Comparison of ENCODE assay signal across 1 mouse cellular context in the genomic region with DNA sequence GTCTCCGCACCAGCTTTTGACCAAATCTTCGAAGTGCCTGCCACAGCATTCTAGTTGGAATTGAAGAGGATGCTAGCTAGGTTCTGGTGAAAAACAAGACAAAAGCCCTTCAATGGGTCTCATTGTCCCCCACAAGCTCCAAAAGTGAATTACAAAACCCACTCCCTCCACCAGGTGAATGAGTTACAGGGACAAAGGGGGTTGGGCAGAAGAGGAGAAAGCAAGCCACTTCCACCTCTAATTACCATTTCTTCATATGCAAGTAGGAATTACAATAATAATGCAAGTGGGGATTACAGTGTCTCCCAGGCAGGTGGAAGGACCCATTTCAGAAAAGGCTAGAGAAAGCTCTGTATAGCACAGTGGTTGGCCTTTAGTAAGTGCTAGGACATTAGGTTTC.
TF ChIP-seq lines count a peak whose summit lies in the region.

No protein-coding gene starts in this region.

TF ChIP-seq in MEL, 35 proteins besides CTCF, POLR2A, EP300 and RAD21 (continued from another document):
- TF ChIP-seq KAT2A (conservative IDR thresholded peaks at IDR 0.05; ENCODE audit: low read depth, low read length) (no peak), MYC (IDR thresholded peaks at IDR 0.05; ENCODE audit: low read depth, low read length) (no peak), JUND (IDR thresholded peaks at IDR 0.05; ENCODE audit: low read depth, low read length) (no peak), TAL1 (IDR thresholded peaks at IDR 0.05; ENCODE audit: low read length) (no peak), MAX (IDR thresholded peaks at IDR 0.05; ENCODE audit: low read length) (no peak), MAZ (IDR thresholded peaks at IDR 0.05; ENCODE audit: low read depth, low read length) (no peak), TCF12 (IDR thresholded peaks at IDR 0.05; ENCODE audit: low read depth, low read length) (no peak), MXI1 (IDR thresholded peaks at IDR 0.05; ENCODE audit: low read depth, low read length) (no peak), E2F4 (IDR thresholded peaks at IDR 0.05; ENCODE audit: borderline replicate concordance, low read depth, low read length) (no peak), SIN3A (IDR thresholded peaks at IDR 0.05; ENCODE audit: low read length) (no peak), ELF1 (IDR thresholded peaks at IDR 0.05; ENCODE audit: low read depth, low read length) (no peak), CHD1 (IDR thresholded peaks at IDR 0.05; ENCODE audit: low read depth, low read length) (no peak), GABPA (IDR thresholded peaks at IDR 0.05; ENCODE audit: low read depth, low read length) (no peak), ZNF384 (IDR thresholded peaks at IDR 0.05; ENCODE audit: low read depth, low read length) (no peak)
